Comparison of ENCODE assay signal across 8 mouse cellular contexts in the genomic region with DNA sequence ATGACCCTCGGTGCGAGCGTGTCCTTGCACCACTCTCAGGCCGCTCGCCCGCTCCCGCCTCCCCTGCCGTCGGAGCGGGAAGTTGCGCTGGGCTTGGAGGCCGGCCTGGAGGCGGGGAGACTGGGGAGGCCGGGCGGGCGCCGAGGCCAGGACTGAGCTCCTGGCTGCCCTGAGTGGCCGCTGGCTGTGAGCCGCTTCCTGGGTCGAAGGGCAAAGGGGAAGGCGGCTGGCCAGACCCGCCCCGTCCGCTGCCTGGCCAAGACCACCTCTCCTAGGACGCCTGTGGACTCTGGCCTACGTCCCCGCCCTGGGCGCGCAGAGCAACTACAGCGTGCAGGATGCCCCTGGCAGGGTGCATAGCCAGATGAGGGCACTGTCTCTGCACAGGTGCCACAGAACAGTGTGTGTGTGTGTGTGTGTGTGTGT. TPM values are rescaled to one million over a fixed set of nuclear protein-coding genes. Genes with fewer than 3 reads are reported as not detected.
A peak's percentile ranks its signal among the peaks of the same experiment; 100 is the strongest.
DNase-seq lines count a peak whose midpoint lies in the region; ATAC-seq and TF ChIP-seq lines count a peak whose summit lies in the region.

No protein-coding gene starts in this region.

- 2% methylated on average over 30 of the region's 30 CpGs for WGBS in hindbrain, postnatal 0 days

- H3K27ac ChIP-seq in hindbrain, postnatal 0 days = peak overlapping the region; percentile 79; the same call in 1 of the 2 replicates

- H3K9ac ChIP-seq in hindbrain, postnatal 0 days (replicated peaks; ENCODE audit: low read length) = peak overlapping the region; percentile 70

- no peaks in the 10 kb centered on the region for H3K36me3 ChIP-seq in hindbrain, postnatal 0 days (ENCODE audit: insufficient read depth, low read length)

- TF ChIP-seq CTCF in hindbrain, postnatal 0 days (IDR thresholded peaks at IDR 0.05; ENCODE audit: low read depth) = peak; percentile 31

- H3K9me3 ChIP-seq in hindbrain, postnatal 0 days (ENCODE audit: low read length) = no peaks in the 10 kb centered on the region

- peak overlapping the region; percentile 74 for H3K4me2 ChIP-seq in hindbrain, postnatal 0 days (ENCODE audit: low read depth, low read length)

- H3K27me3 ChIP-seq in hindbrain, postnatal 0 days (ENCODE audit: insufficient read depth, low read length) = no peaks in the 10 kb centered on the region

- H3K4me1 ChIP-seq in hindbrain, postnatal 0 days (ENCODE audit: insufficient read depth, low read length) = peaks cover 15% of the 10 kb centered on the region

- peak; percentile 53 for ATAC-seq in hindbrain, postnatal 0 days
- no peak for ATAC-seq in erythroid progenitor cell, adult 5-6 weeks (replicated peaks; ENCODE audit: low FRiP score, poor library complexity, severe bottlenecking)

- H3K4me3 ChIP-seq in hindbrain, postnatal 0 days (ENCODE audit: low read length) = peak overlapping the region; percentile 65

- peak; percentile 96 to 98 for DNase-seq in adrenal gland, adult (ENCODE audit: inconsistent age in 2 of 2, low spot score in 1 of 2)
- DNase-seq in cerebellum, postnatal 4 days (ENCODE audit: low spot score in 2 of 2) = peak; percentile 45 to 56
- DNase-seq in gastrocnemius, adult 8-10 months (ENCODE audit: low spot score in 2 of 2) = peak; percentile 85 to 89
- peak; percentile 60 for DNase-seq in hindbrain, postnatal 0 days (ENCODE audit: low spot score)
- DNase-seq in left cerebral cortex, adult 18-20 months (ENCODE audit: low spot score in 2 of 2) = peak; percentile 43 to 58
- peak; percentile 93 for DNase-seq in lung, postnatal 25 days (ENCODE audit: low spot score)
- DNase-seq in retina, embryonic 14.5 days (ENCODE audit: low spot score) = peak; percentile 78

RNA-seq across cellular contexts. Expression of a gene that starts 0.4 kb away (rescaled TPM):
- under 1 TPM; 0.31 to 0.73 (median 0.59) TPM for total RNA-seq in gastrocnemius, adult 8-10 months (2022)
- total RNA-seq in hindbrain, postnatal 0 days (2014; rRNA removed) = 2.3 and 4.0 TPM in 2 replicates
- polyA plus RNA-seq in hindbrain, postnatal 0 days (2015; fragmentation: Nextera tagmentation; extraction: Ambion mirVana) = 0.10 and 0.11 TPM in 2 replicates
- 1 to 10 TPM; 1.3 to 1.4 TPM for total RNA-seq in left cerebral cortex, adult 18-20 months (2021)
- total RNA-seq in erythroid progenitor cell, adult 5-6 weeks (2015; ENCODE audit: low replicate concordance) = not detected in 2 replicates
- not detected in 2 replicates for total RNA-seq in erythroid progenitor cell, adult 5-6 weeks (2017; ENCODE audit: low replicate concordance)

RNA-seq across cellular contexts. Expression of a gene that starts 31.5 kb away (rescaled TPM):
- total RNA-seq in gastrocnemius, adult 8-10 months (2022) = not detected
- not detected in 2 replicates for total RNA-seq in hindbrain, postnatal 0 days (2014; rRNA removed)
- not detected in 2 replicates for polyA plus RNA-seq in hindbrain, postnatal 0 days (2015; fragmentation: Nextera tagmentation; extraction: Ambion mirVana)
- total RNA-seq in left cerebral cortex, adult 18-20 months (2021) = not detected
- total RNA-seq in erythroid progenitor cell, adult 5-6 weeks (2015; ENCODE audit: low replicate concordance) = not detected in 2 replicates
- total RNA-seq in erythroid progenitor cell, adult 5-6 weeks (2017; ENCODE audit: low replicate concordance) = not detected in 2 replicates

RNA-seq across cellular contexts. Expression of a gene that starts 36.8 kb away (rescaled TPM):
- not detected for total RNA-seq in gastrocnemius, adult 8-10 months (2022)
- total RNA-seq in hindbrain, postnatal 0 days (2014; rRNA removed) = not detected in 2 replicates
- not detected in 2 replicates for polyA plus RNA-seq in hindbrain, postnatal 0 days (2015; fragmentation: Nextera tagmentation; extraction: Ambion mirVana)
- not detected for total RNA-seq in left cerebral cortex, adult 18-20 months (2021)
- not detected in 2 replicates for total RNA-seq in erythroid progenitor cell, adult 5-6 weeks (2015; ENCODE audit: low replicate concordance)
- total RNA-seq in erythroid progenitor cell, adult 5-6 weeks (2017; ENCODE audit: low replicate concordance) = not detected in 2 replicates

RNA-seq across cellular contexts. Expression of a gene that starts 49.6 kb away (rescaled TPM):
- total RNA-seq in gastrocnemius, adult 8-10 months (2022) = 1 to 10 TPM; 6.6 to 9.5 (median 7.6) TPM
- 16.8 and 21.6 TPM in 2 replicates for total RNA-seq in hindbrain, postnatal 0 days (2014; rRNA removed)
- polyA plus RNA-seq in hindbrain, postnatal 0 days (2015; fragmentation: Nextera tagmentation; extraction: Ambion mirVana) = 7.0 and 7.3 TPM in 2 replicates
- total RNA-seq in left cerebral cortex, adult 18-20 months (2021) = 10 to 100 TPM; 12.1 to 14.2 TPM
- 1.1 and 23.1 TPM in 2 replicates for total RNA-seq in erythroid progenitor cell, adult 5-6 weeks (2015; ENCODE audit: low replicate concordance)
- total RNA-seq in erythroid progenitor cell, adult 5-6 weeks (2017; ENCODE audit: low replicate concordance) = 0.08 and 1.3 TPM in 2 replicates
